Mouse (Mus musculus): ENCODE data around the gene Cpsf2. TPM values are rescaled to one million over a fixed set of nuclear protein-coding genes. Genes with fewer than 3 reads are reported as not detected.
"Not testable (repeated sequence)": the region's sequence is repeated elsewhere in the genome, so short reads cannot be mapped to it uniquely, and the experiment has no call there.

The Cpsf2 gene
- 28.6 and 36.4 TPM in 2 replicates for polyA plus RNA-seq (2016; fragmentation: Nextera tagmentation; extraction: Ambion mirVana)

- Histone ChIP-seq H3K4me1 (replicated peaks) (peaks cover 21% of the 10 kb centered on the region), H3K9me3 (no peaks in the 10 kb centered on the region), H3K27ac (peak within 1 kb of the TSS; percentile 99), H3K36me3 (peaks cover 14% of the 10 kb centered on the region), H3K4me3 (peak within 1 kb of the TSS; percentile 97), H3K27me3 (ENCODE audit: insufficient read depth, poor library complexity, severe bottlenecking) (no peaks in the 10 kb centered on the region)
- DNase-seq (ENCODE audit: low spot score) = peak; percentile 89
- 0% methylated on average over 77 of the region's 77 CpGs for WGBS
Observed at GRCm38 (mm10) chr12:101975601-101976571, at the start of gene Cpsf2. TSS of gene Cpsf2 (plus strand) at chr12:101975988.

- no peaks in the 10 kb centered on the region for H3K9me3 ChIP-seq
- no peaks in the 10 kb centered on the region for H3K27me3 ChIP-seq (ENCODE audit: insufficient read depth, poor library complexity, severe bottlenecking)
- no peak for DNase-seq (ENCODE audit: low spot score)
- H3K4me3 ChIP-seq = no peak overlapping the region
- no peak overlapping the region for H3K27ac ChIP-seq
- 95% methylated on average over 1 of the region's 1 CpGs for WGBS
- peaks cover 99% of the 10 kb centered on the region for H3K36me3 ChIP-seq
- H3K4me1 ChIP-seq (replicated peaks) = no peaks in the 10 kb centered on the region
Observed at GRCm38 (mm10) chr12:101928423-101928822, 47.4 kb upstream of the Cpsf2 start.

GRCm38 (mm10) chr12:101935223-101935622 is 40.6 kb upstream of the Cpsf2 start:
- no peaks in the 10 kb centered on the region for H3K27me3 ChIP-seq (ENCODE audit: insufficient read depth, poor library complexity, severe bottlenecking)
- no peak overlapping the region for H3K4me3 ChIP-seq
- 0 out of 2 replicates have a peak, but pooled peaks cover 3% of the 10 kb centered on the region for H3K9me3 ChIP-seq
- 97% methylated on average over 3 of the region's 3 CpGs for WGBS
- no peaks in the 10 kb centered on the region for H3K4me1 ChIP-seq (replicated peaks)
- no peak overlapping the region for H3K27ac ChIP-seq
- peaks cover 93% of the 10 kb centered on the region for H3K36me3 ChIP-seq
- no peak for DNase-seq (ENCODE audit: low spot score)

- Histone ChIP-seq H3K4me1 (replicated peaks) (no peaks in the 10 kb centered on the region), H3K9me3 (0 out of 2 replicates have a peak, but pooled peaks cover 13% of the 10 kb centered on the region), H3K27me3 (ENCODE audit: insufficient read depth, poor library complexity, severe bottlenecking) (no peaks in the 10 kb centered on the region), H3K4me3 (no peak overlapping the region), H3K27ac (no peak overlapping the region), H3K36me3 (peaks cover 94% of the 10 kb centered on the region)
- WGBS = 91% methylated on average over 7 of the region's 7 CpGs
- DNase-seq (ENCODE audit: low spot score) = no peak
Observed at GRCm38 (mm10) chr12:101937572-101937971, 38.2 kb upstream of the Cpsf2 start.

GRCm38 (mm10) chr12:101947986-101948385 is 27.8 kb upstream of the Cpsf2 start:
- Histone ChIP-seq H3K36me3 (peaks cover 53% of the 10 kb centered on the region), H3K27me3 (ENCODE audit: insufficient read depth, poor library complexity, severe bottlenecking) (no peaks in the 10 kb centered on the region), H3K4me1 (replicated peaks) (no peaks in the 10 kb centered on the region), H3K9me3 (no peaks in the 10 kb centered on the region), H3K4me3 (no peak overlapping the region), H3K27ac (no peak overlapping the region)
- WGBS = 92% methylated on average over 8 of the region's 8 CpGs
- DNase-seq (ENCODE audit: low spot score) = no peak

- H3K4me1 ChIP-seq (replicated peaks) = no peaks in the 10 kb centered on the region
- no peak overlapping the region for H3K4me3 ChIP-seq
- no peak for DNase-seq (ENCODE audit: low spot score)
- H3K27ac ChIP-seq = no peak overlapping the region
- WGBS = 84% methylated on average over 4 of the region's 4 CpGs
- H3K9me3 ChIP-seq = no peaks in the 10 kb centered on the region
- H3K36me3 ChIP-seq = peaks cover 48% of the 10 kb centered on the region
- H3K27me3 ChIP-seq (ENCODE audit: insufficient read depth, poor library complexity, severe bottlenecking) = no peaks in the 10 kb centered on the region
Observed at GRCm38 (mm10) chr12:101948801-101949200, 27.0 kb upstream of the Cpsf2 start.

- H3K27me3 ChIP-seq (ENCODE audit: insufficient read depth, poor library complexity, severe bottlenecking); H3K27ac ChIP-seq; DNase-seq (ENCODE audit: low spot score); H3K9me3 ChIP-seq; H3K4me3 ChIP-seq: not testable (repeated sequence)
- peaks cover 14% of the 10 kb centered on the region for H3K4me1 ChIP-seq (replicated peaks)
- WGBS = 94% methylated on average over 8 of the region's 8 CpGs
- peaks cover 10% of the 10 kb centered on the region; the same call in 1 of the 2 replicates for H3K36me3 ChIP-seq
Observed at GRCm38 (mm10) chr12:101955821-101956220, 20.0 kb upstream of the Cpsf2 start.

GRCm38 (mm10) chr12:101957079-101957941 is 18.5 kb upstream of the Cpsf2 start:
- WGBS = 15% methylated on average over 26 of the region's 26 CpGs
- DNase-seq (ENCODE audit: low spot score) = no peak
- H3K27me3 ChIP-seq (ENCODE audit: insufficient read depth, poor library complexity, severe bottlenecking) = no peaks in the 10 kb centered on the region

GRCm38 (mm10) chr12:101957942-101958544 is 17.7 kb upstream of the Cpsf2 start, which contains the start of gene Atxn3:
TSS of gene Atxn3 (minus strand) at chr12:101958246.
- H3K27me3 ChIP-seq (ENCODE audit: insufficient read depth, poor library complexity, severe bottlenecking) = no peaks in the 10 kb centered on the region
- peaks cover 14% of the 10 kb centered on the region for H3K4me1 ChIP-seq (replicated peaks)
- no peaks in the 10 kb centered on the region for H3K9me3 ChIP-seq
- WGBS = under 1% methylated on average over 54 of the region's 54 CpGs
- peak within 1 kb of the TSS; percentile 86 for H3K4me3 ChIP-seq
- H3K27ac ChIP-seq = peak within 1 kb of the TSS; percentile 91
- H3K36me3 ChIP-seq = peaks cover 7% of the 10 kb centered on the region; the same call in 1 of the 2 replicates
- DNase-seq (ENCODE audit: low spot score) = peak; percentile 97

More at GRCm38 (mm10) chr12:101957079-101957941, 18.5 kb upstream of the Cpsf2 start:
- Histone ChIP-seq H3K4me3 (peak overlapping the region; percentile 86), H3K27ac (peak overlapping the region; percentile 91), H3K9me3 (no peaks in the 10 kb centered on the region), H3K36me3 (peaks cover 7% of the 10 kb centered on the region; the same call in 1 of the 2 replicates), H3K4me1 (replicated peaks) (peaks cover 14% of the 10 kb centered on the region)

GRCm38 (mm10) chr12:101958556-101958955 is 17.2 kb upstream of the Cpsf2 start:
- no peaks in the 10 kb centered on the region for H3K27me3 ChIP-seq (ENCODE audit: insufficient read depth, poor library complexity, severe bottlenecking)
- 63% methylated on average over 9 of the region's 9 CpGs for WGBS
- no peaks in the 10 kb centered on the region for H3K9me3 ChIP-seq
- DNase-seq (ENCODE audit: low spot score) = no peak
- peak overlapping the region; percentile 35 for H3K27ac ChIP-seq
- peak overlapping the region; percentile 86 for H3K4me3 ChIP-seq
- peaks cover 7% of the 10 kb centered on the region; the same call in 1 of the 2 replicates for H3K36me3 ChIP-seq
- peaks cover 14% of the 10 kb centered on the region for H3K4me1 ChIP-seq (replicated peaks)

GRCm38 (mm10) chr12:101958960-101959780 is 16.6 kb upstream of the Cpsf2 start:
- not testable (repeated sequence) for H3K9me3 ChIP-seq; DNase-seq (ENCODE audit: low spot score); H3K27me3 ChIP-seq (ENCODE audit: insufficient read depth, poor library complexity, severe bottlenecking); H3K36me3 ChIP-seq
- Histone ChIP-seq H3K4me3 (peak overlapping the region; percentile 86), H3K27ac (peak overlapping the region; percentile 35; the same call in 1 of the 2 replicates), H3K4me1 (replicated peaks) (peaks cover 14% of the 10 kb centered on the region)
- WGBS = 89% methylated on average over 5 of the region's 5 CpGs

Measured in hindbrain, embryonic 10.5 days (tissue).